Mouse (Mus musculus) kidney, embryonic 15.5 days (tissue): ENCODE measurements around the gene Gcdh. TPM values are rescaled to one million over a fixed set of nuclear protein-coding genes. Genes with fewer than 3 reads are reported as not detected.
A peak's percentile ranks its signal among the peaks of the same experiment; 100 is the strongest.

ENCODE experiments used
- ATAC-seq: fragments of 200-750 bp; cut with Nextera tagmentation; replicated peaks from 2 replicates; pipeline ENCODE4 v1.8.0; 2017; ENCODE audit warnings: moderate TSS enrichment; ENCODE audit not compliant: low FRiP score
- H3K27ac ChIP-seq: fragments of 300-500 bp; sonication (generic); 2 replicates; pipeline ENCODE4 v1.5.1; 2015; ENCODE audit warnings: mild to moderate bottlenecking, inconsistent platforms
- H3K27me3 ChIP-seq: fragments of 300-500 bp; sonication (generic); 2 replicates; pipeline ENCODE4 v1.6.1; 2015; ENCODE audit warnings: inconsistent platforms
- H3K36me3 ChIP-seq: fragments of 300-500 bp; sonication (generic); 2 replicates; pipeline ENCODE4 v1.6.1; 2015; ENCODE audit warnings: inconsistent platforms
- H3K4me1 ChIP-seq: fragments of 300-500 bp; sonication (generic); 2 replicates; pipeline ENCODE4 v1.6.1; 2015; ENCODE audit warnings: inconsistent platforms
- H3K4me2 ChIP-seq: fragments of 300-500 bp; sonication (generic); 2 replicates; pipeline ENCODE4 v1.6.1; 2015; ENCODE audit warnings: moderate library complexity, mild to moderate bottlenecking, inconsistent platforms
- H3K4me3 ChIP-seq: fragments of 300-500 bp; sonication (generic); replicated peaks from 2 replicates; pipeline ENCODE4 v1.5.1; 2015; ENCODE audit warnings: mild to moderate bottlenecking, inconsistent platforms
- H3K9ac ChIP-seq: fragments of 300-500 bp; sonication (generic); 2 replicates; pipeline ENCODE4 v1.6.1; 2015; ENCODE audit warnings: mild to moderate bottlenecking, inconsistent platforms
- H3K9me3 ChIP-seq: fragments of 300-500 bp; sonication (generic); replicated peaks from 2 replicates; pipeline ENCODE4 v1.6.1; 2016; ENCODE audit warnings: inconsistent platforms
- WGBS: fragments of 180-500 bp; shearing (Covaris S2); methylation state at CpG from one replicate; pipeline ENCODE4 v1.1.7; 2015; ENCODE audit warnings: mixed read lengths; 5-methylcytosine and 5-hydroxymethylcytosine counted together
- polyA plus RNA-seq: library from polyadenylated mRNA; unstranded; fragments of >200 nt; fragmentation: Nextera tagmentation; extraction: Ambion mirVana; gene quantifications from 2 replicates; pipeline ENCODE4 v1.2.1, GENCODE M21; 2015

Gcdh gene
- 49.8 and 51.2 TPM in 2 replicates for polyA plus RNA-seq

DNA sequence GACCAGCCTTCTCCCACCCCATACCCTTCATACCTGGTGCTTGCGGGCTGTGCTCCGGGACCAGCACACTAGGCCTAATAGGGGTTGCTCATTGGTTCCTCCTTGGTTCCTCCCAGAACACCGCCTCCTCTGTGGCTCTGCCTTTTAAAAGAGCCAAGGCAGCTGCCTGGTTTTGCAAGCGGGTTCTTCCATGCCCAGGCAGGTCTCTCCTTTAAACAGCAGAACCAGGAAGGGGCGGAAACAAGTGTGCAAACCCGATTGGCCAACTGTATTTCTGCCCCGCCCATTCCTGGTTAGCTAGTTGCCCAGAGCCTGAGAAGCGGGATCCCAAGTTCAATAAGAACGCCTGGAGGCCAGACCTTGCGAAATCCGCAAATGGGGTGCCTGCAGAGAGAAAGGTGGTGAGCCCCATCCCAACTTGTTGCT, at the start of gene Gcdh:
TSS of gene Gcdh (minus strand) at position 213 of the 426 bp plus-strand sequence.
- WGBS: under 1% methylated on average over 11 of the region's 11 CpGs

GRCm38 (mm10) chr8:84937620-84938485, 44.1 kb upstream of the Gcdh start:
- Histone ChIP-seq H3K36me3 (no peaks in the 10 kb centered on the region), H3K4me1 (peaks cover 21% of the 10 kb centered on the region), H3K27me3 (peaks cover 91% of the 10 kb centered on the region), H3K4me2 (peak overlapping the region; percentile 87), H3K4me3 (peak overlapping the region; percentile 48), H3K9ac (no peak overlapping the region), H3K9me3 (no peaks in the 10 kb centered on the region), H3K27ac (no peak overlapping the region)
- ATAC-seq: no peak
- WGBS: 64% methylated on average over 13 of the region's 13 CpGs

More for the DNA sequence above, at the start of gene Gcdh:
- Histone ChIP-seq H3K4me2 (peak within 1 kb of the TSS; percentile 78), H3K9me3 (no peaks in the 10 kb centered on the region), H3K27me3 (no peaks in the 10 kb centered on the region), H3K9ac (peak within 1 kb of the TSS; percentile 67), H3K36me3 (peaks cover 26% of the 10 kb centered on the region), H3K4me3 (peak within 1 kb of the TSS; percentile 85), H3K27ac (peak within 1 kb of the TSS; percentile 71), H3K4me1 (peaks cover 17% of the 10 kb centered on the region)
- ATAC-seq: peak; percentile 98

- Histone ChIP-seq H3K4me1 (peaks cover 21% of the 10 kb centered on the region), H3K9ac (0 out of 2 replicates have a peak within 1 kb of the TSS, but pooled peaks have one; percentile 21), H3K27ac (no peak within 1 kb of the TSS), H3K9me3 (no peaks in the 10 kb centered on the region), H3K4me2 (peak within 1 kb of the TSS; percentile 87), H3K27me3 (peaks cover 93% of the 10 kb centered on the region), H3K4me3 (peak within 1 kb of the TSS; percentile 48), H3K36me3 (no peaks in the 10 kb centered on the region)
- ATAC-seq: peak; percentile 61
- WGBS: 1% methylated on average over 48 of the region's 50 CpGs
Measured at GRCm38 (mm10) chr8:84936962-84937546, 43.3 kb upstream of the Gcdh start, which contains the start of gene Mast1. TSS of gene Mast1 (minus strand) at chr8:84937359.

DNA sequence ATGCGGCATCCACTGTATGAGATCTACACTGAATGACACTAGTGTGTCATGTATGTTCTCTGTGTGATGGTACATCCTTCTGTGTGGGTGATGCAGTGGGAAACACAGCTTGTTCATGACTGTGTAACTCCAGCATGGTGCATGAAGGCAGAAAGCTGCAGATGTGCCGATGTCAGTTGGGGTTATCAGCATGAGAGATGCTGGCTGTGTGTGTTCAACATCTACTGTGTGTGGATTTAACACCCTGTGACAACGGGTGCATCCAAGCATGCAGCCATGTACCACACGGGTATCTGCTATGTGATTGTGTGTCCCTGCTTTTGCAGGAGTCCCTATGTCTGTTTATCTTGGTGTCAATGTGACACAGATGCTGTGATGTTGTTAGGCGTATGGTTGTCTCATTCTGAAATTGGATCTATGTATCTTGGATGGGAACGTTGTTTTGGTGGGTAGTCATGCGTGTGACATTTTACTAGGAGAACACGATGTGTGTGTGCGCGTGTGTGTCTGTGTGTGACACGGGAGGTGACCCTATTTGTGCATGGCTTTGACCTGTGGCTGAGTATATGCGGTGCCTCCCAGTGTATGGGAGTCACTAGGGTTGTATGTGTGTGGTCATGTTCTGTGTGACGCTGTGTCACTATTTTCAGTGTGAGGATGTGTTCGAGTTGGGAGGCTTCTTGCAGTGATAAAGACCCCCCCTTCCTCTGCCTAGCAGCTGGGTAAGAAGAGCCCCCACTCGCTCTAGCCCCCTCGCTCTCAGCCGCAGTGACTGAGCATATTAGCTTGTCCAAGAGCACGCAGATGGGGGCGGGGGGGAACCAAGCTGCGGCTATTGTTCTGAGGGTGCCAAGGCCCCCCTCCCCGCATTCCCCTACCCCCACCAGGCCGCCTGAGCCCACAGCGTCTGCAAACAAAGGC, 42.6 kb upstream of the Gcdh start:
- H3K36me3 ChIP-seq: no peaks in the 10 kb centered on the region
- WGBS: 21% methylated on average over 20 of the region's 23 CpGs
- no peak overlapping the region for H3K9ac ChIP-seq
- H3K4me2 ChIP-seq: peak overlapping the region; percentile 87
- peaks cover 94% of the 10 kb centered on the region for H3K27me3 ChIP-seq
- H3K4me3 ChIP-seq: peak overlapping the region; percentile 48
- no peaks in the 10 kb centered on the region for H3K9me3 ChIP-seq
- H3K4me1 ChIP-seq: peaks cover 21% of the 10 kb centered on the region
- no peak for ATAC-seq
- no peak overlapping the region for H3K27ac ChIP-seq

DNA sequence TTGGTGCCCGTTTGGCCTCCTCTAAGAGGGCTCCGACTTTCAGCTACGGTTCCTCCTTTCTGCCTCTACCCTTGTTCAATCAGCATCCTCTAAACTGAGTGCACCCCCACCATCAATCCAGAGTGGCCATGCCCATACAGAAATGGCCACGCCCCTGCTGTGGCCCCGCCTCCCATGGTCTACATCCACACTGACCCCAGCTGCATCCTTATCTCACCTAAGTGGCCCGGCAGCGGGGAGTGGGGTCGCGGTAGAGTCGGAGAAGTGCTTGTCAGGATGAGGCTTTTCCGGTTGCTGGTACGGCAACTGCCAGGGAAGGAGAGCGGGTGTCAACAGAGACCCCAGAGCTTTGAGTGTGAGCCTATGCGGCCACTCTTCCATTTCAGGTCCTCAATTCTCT, 41.8 kb upstream of the Gcdh start:
- Histone ChIP-seq H3K9me3 (no peaks in the 10 kb centered on the region), H3K36me3 (no peaks in the 10 kb centered on the region), H3K4me3 (no peak overlapping the region), H3K9ac (no peak overlapping the region), H3K27ac (no peak overlapping the region), H3K4me1 (peaks cover 21% of the 10 kb centered on the region), H3K27me3 (peaks cover 92% of the 10 kb centered on the region), H3K4me2 (peak overlapping the region; percentile 33; the same call in 1 of the 2 replicates)
- WGBS: 4% methylated on average over 14 of the region's 14 CpGs
- ATAC-seq: 0 out of 2 replicates have a peak, but pooled peaks have one; percentile 13

GRCm38 (mm10) chr8:84934860-84935259, 41.1 kb upstream of the Gcdh start:
- peak overlapping the region; percentile 33 for H3K4me2 ChIP-seq
- no peak overlapping the region for H3K9ac ChIP-seq
- peaks cover 92% of the 10 kb centered on the region for H3K27me3 ChIP-seq
- no peaks in the 10 kb centered on the region for H3K36me3 ChIP-seq
- H3K4me1 ChIP-seq: peaks cover 21% of the 10 kb centered on the region
- H3K27ac ChIP-seq: no peak overlapping the region
- no peaks in the 10 kb centered on the region for H3K9me3 ChIP-seq
- WGBS: under 1% methylated on average over 15 of the region's 15 CpGs
- ATAC-seq: peak; percentile 72
- H3K4me3 ChIP-seq: no peak overlapping the region; the same call in 1 of the 2 replicates

- Histone ChIP-seq H3K4me2 (no peak overlapping the region), H3K27me3 (peaks cover 92% of the 10 kb centered on the region), H3K36me3 (no peaks in the 10 kb centered on the region), H3K9ac (no peak overlapping the region), H3K9me3 (no peaks in the 10 kb centered on the region), H3K4me1 (peaks cover 24% of the 10 kb centered on the region), H3K4me3 (no peak overlapping the region), H3K27ac (no peak overlapping the region)
- WGBS: 72% methylated on average over 16 of the region's 16 CpGs
- ATAC-seq: no peak
Measured at GRCm38 (mm10) chr8:84933767-84934559, 40.2 kb upstream of the Gcdh start.

- no peak overlapping the region for H3K27ac ChIP-seq
- no peak for ATAC-seq
- H3K9me3 ChIP-seq: no peaks in the 10 kb centered on the region
- peaks cover 19% of the 10 kb centered on the region for H3K4me1 ChIP-seq
- WGBS: 82% methylated on average over 13 of the region's 13 CpGs
- no peak overlapping the region for H3K4me2 ChIP-seq
- H3K27me3 ChIP-seq: peaks cover 69% of the 10 kb centered on the region
- no peaks in the 10 kb centered on the region for H3K36me3 ChIP-seq
- H3K9ac ChIP-seq: no peak overlapping the region
- no peak overlapping the region for H3K4me3 ChIP-seq
Measured at GRCm38 (mm10) chr8:84930582-84930981, 36.9 kb upstream of the Gcdh start.

DNA sequence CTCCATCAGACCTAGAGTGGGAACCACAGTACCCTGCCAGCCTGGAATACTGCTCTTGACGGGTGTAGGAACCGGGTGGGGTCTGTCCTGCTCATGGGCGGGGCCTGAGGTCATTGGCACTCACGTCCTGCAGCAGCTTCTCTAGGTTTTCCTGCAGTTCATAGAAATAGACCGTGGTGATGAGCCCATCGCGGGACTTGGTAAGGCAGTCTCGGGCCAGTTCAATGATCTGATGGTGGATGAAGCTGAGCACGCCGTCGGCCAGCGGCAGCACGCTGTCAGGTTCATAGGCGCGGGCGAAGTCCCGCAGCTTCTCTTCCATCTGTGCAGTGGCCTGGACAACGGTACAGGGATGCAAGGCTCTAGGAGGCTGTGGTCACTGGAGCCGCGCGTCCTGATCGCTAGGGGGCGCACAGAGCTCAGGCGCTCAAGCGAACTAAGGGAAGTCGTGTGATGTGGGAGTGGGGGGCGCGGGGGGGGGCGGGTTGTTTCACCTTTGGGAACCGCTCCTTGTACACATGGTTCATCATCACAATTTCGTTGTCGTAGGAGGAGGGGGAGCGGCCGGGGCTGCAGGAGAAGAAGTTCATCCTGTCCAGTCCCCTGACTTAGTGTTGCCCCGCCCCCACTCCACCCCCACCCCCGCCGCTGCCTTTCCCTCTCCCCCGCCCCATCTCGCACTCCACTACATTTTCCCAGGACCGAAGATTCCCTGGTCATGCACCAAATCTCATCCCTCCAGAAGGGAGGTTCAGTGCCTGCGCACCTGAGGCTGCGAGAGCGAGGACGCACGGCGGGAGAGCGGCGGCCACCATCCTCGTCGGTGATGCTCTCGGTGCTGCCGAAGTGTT, 35.0 kb upstream of the Gcdh start:
- Histone ChIP-seq H3K36me3 (no peaks in the 10 kb centered on the region), H3K27ac (no peak overlapping the region), H3K4me2 (peak overlapping the region; percentile 72), H3K27me3 (peaks cover 55% of the 10 kb centered on the region), H3K4me1 (peaks cover 10% of the 10 kb centered on the region), H3K9me3 (no peaks in the 10 kb centered on the region), H3K9ac (no peak overlapping the region), H3K4me3 (peak overlapping the region; percentile 38)
- 3% methylated on average over 51 of the region's 52 CpGs for WGBS
- ATAC-seq: peak; percentile 79

DNA sequence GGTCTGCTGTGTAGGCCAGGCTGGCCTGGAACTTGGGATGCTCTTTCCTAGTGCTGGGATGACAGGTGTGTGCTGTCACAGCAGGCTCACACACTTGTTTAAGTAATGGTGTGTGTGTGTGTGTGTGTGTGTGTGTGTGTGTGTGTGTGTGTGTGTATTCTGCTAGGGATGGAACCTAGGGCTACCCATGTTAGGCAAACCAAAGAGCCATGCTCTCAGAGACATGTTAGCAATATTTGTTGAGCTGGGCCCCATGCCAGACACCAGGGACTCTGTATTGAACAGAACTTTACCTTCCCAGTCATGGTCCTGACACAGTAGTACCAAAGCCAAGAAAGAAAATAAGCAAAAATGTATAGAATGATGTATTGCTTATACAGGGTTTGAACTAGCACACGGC, 33.8 kb upstream of the Gcdh start:
- no peak for ATAC-seq
- 90% methylated on average over 1 of the region's 1 CpGs for WGBS
- Histone ChIP-seq H3K36me3 (no peaks in the 10 kb centered on the region), H3K9me3 (no peaks in the 10 kb centered on the region), H3K4me2 (no peak overlapping the region), H3K4me3 (no peak overlapping the region), H3K9ac (no peak overlapping the region), H3K27ac (no peak overlapping the region), H3K27me3 (peaks cover 55% of the 10 kb centered on the region), H3K4me1 (peaks cover 10% of the 10 kb centered on the region)
